Mouse (Mus musculus): Measurements from ENCODE around the gene Cacna2d3. TPM values are rescaled to one million over a fixed set of nuclear protein-coding genes. Genes with fewer than 3 reads are reported as not detected.

Gene Cacna2d3
- polyA plus RNA-seq, 1 experiment from 2014 or later, result 14.8 TPM

- no peak overlapping the region for H3K9ac ChIP-seq
- H3K36me3 ChIP-seq, result no peaks in the 10 kb centered on the region
- no peaks in the 10 kb centered on the region for H3K9me3 ChIP-seq
- H3K4me3 ChIP-seq, result no peak overlapping the region
- no peaks in the 10 kb centered on the region for H3K4me1 ChIP-seq
- ATAC-seq (ENCODE audit: insufficient number of reproducible peaks, insufficient read depth, low FRiP score, low TSS enrichment), result no peak
- WGBS, result 91% methylated on average over 2 of the region's 2 CpGs
- H3K4me2 ChIP-seq (replicated peaks), result no peak overlapping the region
- no peaks in the 10 kb centered on the region for H3K27me3 ChIP-seq
- H3K27ac ChIP-seq, result no peak overlapping the region
Observed at GRCm38 (mm10) chr14:28861142-28861541, 860.5 kb downstream of the Cacna2d3 start.

Other genes starting within 250 kb of the Cacna2d3 start
- gene Selenok, start 246.4 kb upstream of the Cacna2d3 start, polyA plus RNA-seq (2016; fragmentation: Nextera tagmentation; extraction: Ambion mirVana), result 294 and 299 TPM in 2 replicates